Mouse (Mus musculus) forebrain, embryonic 14.5 days (tissue): ENCODE measurements around the gene Krtap4-1. TPM values are rescaled to one million over a fixed set of nuclear protein-coding genes. Genes with fewer than 3 reads are reported as not detected.
"Not testable (repeated sequence)": the region's sequence is repeated elsewhere in the genome, so short reads cannot be mapped to it uniquely, and the experiment has no call there.

ENCODE experiments used
- ATAC-seq: fragments of 200-750 bp; cut with Nextera tagmentation; 2 replicates; pipeline ENCODE4 v1.8.0; 2017; ENCODE audit warnings: mild to moderate bottlenecking, moderate library complexity
- DNase-seq: peaks from one replicate; pipeline ENCODE4 v3.0.0-alpha.2; 2015; ENCODE audit warnings: low spot score
- H3K27ac ChIP-seq: fragments of 300-500 bp; sonication (generic); 2 replicates; pipeline ENCODE4 v1.5.1; 2014; ENCODE audit warnings: low read depth, mild to moderate bottlenecking, control low read depth, low read length, moderate library complexity
- H3K27me3 ChIP-seq: fragments of 300-500 bp; sonication (generic); replicated peaks from 2 replicates; pipeline ENCODE4 v1.6.1; 2014; ENCODE audit warnings: low read length, control low read depth, mixed read lengths; ENCODE audit not compliant: control insufficient read depth, insufficient read depth
- H3K36me3 ChIP-seq: fragments of 300-500 bp; sonication (generic); 2 replicates; pipeline ENCODE4 v1.6.1; 2014; ENCODE audit warnings: low read length, control low read depth; ENCODE audit not compliant: control insufficient read depth, insufficient read depth
- H3K4me1 ChIP-seq: fragments of 300-500 bp; sonication (generic); 2 replicates; pipeline ENCODE4 v1.6.1; 2014; ENCODE audit warnings: antibody characterized with exemption, low read length, control low read depth; ENCODE audit not compliant: control insufficient read depth, insufficient read depth
- H3K4me2 ChIP-seq: fragments of 300-500 bp; sonication (generic); 2 replicates; pipeline ENCODE4 v1.6.1; 2014; ENCODE audit warnings: mild to moderate bottlenecking, control low read depth, low read length
- H3K4me3 ChIP-seq: fragments of 300-500 bp; sonication (generic); 2 replicates; pipeline ENCODE4 v1.5.1; 2014; ENCODE audit warnings: low read depth, low read length, control low read depth
- H3K9ac ChIP-seq: fragments of 300-500 bp; sonication (generic); 2 replicates; pipeline ENCODE4 v1.6.1; 2014; ENCODE audit warnings: mild to moderate bottlenecking, low read length, control low read depth, moderate library complexity
- H3K9me3 ChIP-seq: fragments of 300-500 bp; sonication (generic); replicated peaks from 2 replicates; pipeline ENCODE4 v1.6.1; 2016; ENCODE audit warnings: low read length, control low read depth, mixed read lengths; ENCODE audit not compliant: control insufficient read depth
- WGBS: fragments of 180-500 bp; shearing (Covaris S2); extraction: QIAGEN DNeasy Blood & Tissue Kit; methylation state at CpG from one replicate; pipeline ENCODE4 v1.1.7; 2014; 5-methylcytosine and 5-hydroxymethylcytosine counted together
- polyA plus RNA-seq: library from polyadenylated mRNA; unstranded; fragments of >200 nt; fragmentation: Nextera tagmentation; extraction: Ambion mirVana; gene quantifications from 2 replicates; pipeline ENCODE4 v1.2.1, GENCODE M21; 2014

The Krtap4-1 gene
- not detected in 2 replicates for polyA plus RNA-seq

GRCm38 (mm10) chr11:99628138-99628537 lies at the start of gene Krtap4-1:
TSS of gene Krtap4-1 (minus strand) at chr11:99628238.
- ATAC-seq (no peak), DNase-seq (no peak)
- Histone ChIP-seq H3K36me3 (no peaks in the 10 kb centered on the region), H3K9me3 (no peaks in the 10 kb centered on the region), H3K4me3 (no peak within 1 kb of the TSS), H3K4me1 (no peaks in the 10 kb centered on the region), H3K27ac (no peak within 1 kb of the TSS), H3K9ac (no peak within 1 kb of the TSS), H3K27me3 (no peaks in the 10 kb centered on the region), H3K4me2 (no peak within 1 kb of the TSS)
- WGBS = 73% methylated on average over 4 of the region's 4 CpGs

DNA sequence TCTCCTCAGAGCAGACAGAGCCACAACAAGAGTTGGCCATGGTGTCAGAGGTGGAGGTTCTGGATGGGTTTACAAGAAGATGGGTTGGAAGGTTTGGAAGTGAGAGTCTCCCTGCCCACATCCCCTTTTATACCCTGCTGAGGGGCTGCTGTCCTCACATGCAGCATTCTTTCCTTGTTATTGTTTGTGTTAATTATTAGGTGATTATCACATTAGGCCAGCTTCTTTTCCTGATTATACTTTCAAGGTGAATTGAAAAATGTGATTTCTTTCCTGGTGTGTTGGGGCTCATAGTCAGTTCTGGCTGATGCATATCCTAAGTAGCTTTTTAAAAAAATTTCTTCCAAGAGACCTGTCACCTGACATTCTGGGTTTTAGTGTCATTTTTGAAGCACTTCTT lies 37.8 kb upstream of the Krtap4-1 start, which contains the start of gene Krtap4-6:
Gene Krtap4-6, minus strand, starts transcription at position 101 of the 400 bp plus-strand sequence.
- Histone ChIP-seq H3K36me3 (no peaks in the 10 kb centered on the region), H3K9ac (no peak within 1 kb of the TSS), H3K4me1 (no peaks in the 10 kb centered on the region), H3K9me3 (no peaks in the 10 kb centered on the region), H3K27me3 (no peaks in the 10 kb centered on the region), H3K27ac (no peak within 1 kb of the TSS), H3K4me2 (no peak within 1 kb of the TSS), H3K4me3 (no peak within 1 kb of the TSS)
- DNase-seq = no peak
- ATAC-seq = no peak

- DNase-seq (no peak), ATAC-seq (no peak)
- Histone ChIP-seq H3K4me2 (no peak overlapping the region), H3K4me3 (no peak overlapping the region), H3K4me1 (no peaks in the 10 kb centered on the region), H3K9me3 (no peaks in the 10 kb centered on the region), H3K27me3 (no peaks in the 10 kb centered on the region), H3K36me3 (no peaks in the 10 kb centered on the region), H3K27ac (no peak overlapping the region), H3K9ac (no peak overlapping the region)
- 88% methylated on average over 10 of the region's 10 CpGs for WGBS
Measured at GRCm38 (mm10) chr11:99662802-99663201, 34.8 kb upstream of the Krtap4-1 start.

- no peaks in the 10 kb centered on the region for H3K27me3 ChIP-seq
- H3K9me3 ChIP-seq = no peaks in the 10 kb centered on the region
- H3K4me1 ChIP-seq = no peaks in the 10 kb centered on the region
- no peak overlapping the region for H3K4me3 ChIP-seq
- H3K36me3 ChIP-seq = no peaks in the 10 kb centered on the region
- DNase-seq (no peak), ATAC-seq (no peak)
- no peak overlapping the region for H3K9ac ChIP-seq
- H3K27ac ChIP-seq = no peak overlapping the region
- H3K4me2 ChIP-seq = no peak overlapping the region
- 88% methylated on average over 4 of the region's 4 CpGs for WGBS
Measured at GRCm38 (mm10) chr11:99659256-99659655, 31.2 kb upstream of the Krtap4-1 start.

DNA sequence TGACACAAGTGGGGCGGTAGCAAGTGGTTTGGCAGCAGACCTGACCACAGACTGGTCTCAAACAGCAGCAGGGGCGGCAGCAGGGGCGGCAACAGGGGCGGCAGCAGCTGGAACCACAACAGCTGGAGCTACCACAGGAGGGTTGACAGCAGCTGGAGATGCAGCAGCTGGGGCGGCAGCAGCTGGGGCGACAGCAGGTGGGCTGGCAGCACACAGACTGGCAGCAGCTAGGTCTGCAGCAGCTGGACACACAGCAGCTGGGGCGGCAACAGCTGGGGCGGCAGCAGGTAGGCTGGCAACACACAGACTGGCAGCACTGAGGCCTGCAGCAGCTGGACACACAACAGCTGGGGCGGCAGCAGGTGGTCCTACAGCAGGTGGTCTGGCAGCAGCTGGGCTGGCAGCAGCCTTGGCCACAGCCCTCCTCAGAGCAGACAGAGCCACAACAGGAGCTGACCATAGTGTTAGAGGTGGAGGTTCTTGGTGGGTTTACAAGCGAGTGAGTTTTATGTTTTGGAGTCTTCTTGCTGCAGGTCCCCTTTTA lies 30.5 kb upstream of the Krtap4-1 start, which contains the start of gene Gm11563:
Gene Gm11563, minus strand, starts transcription at position 494 of the 544 bp plus-strand sequence.
- H3K4me2 ChIP-seq, H3K4me1 ChIP-seq, H3K4me3 ChIP-seq, ATAC-seq, DNase-seq, H3K9ac ChIP-seq, H3K9me3 ChIP-seq, H3K36me3 ChIP-seq, H3K27me3 ChIP-seq, H3K27ac ChIP-seq: not testable (repeated sequence)
- 56% methylated on average over 10 of the region's 10 CpGs for WGBS

DNA sequence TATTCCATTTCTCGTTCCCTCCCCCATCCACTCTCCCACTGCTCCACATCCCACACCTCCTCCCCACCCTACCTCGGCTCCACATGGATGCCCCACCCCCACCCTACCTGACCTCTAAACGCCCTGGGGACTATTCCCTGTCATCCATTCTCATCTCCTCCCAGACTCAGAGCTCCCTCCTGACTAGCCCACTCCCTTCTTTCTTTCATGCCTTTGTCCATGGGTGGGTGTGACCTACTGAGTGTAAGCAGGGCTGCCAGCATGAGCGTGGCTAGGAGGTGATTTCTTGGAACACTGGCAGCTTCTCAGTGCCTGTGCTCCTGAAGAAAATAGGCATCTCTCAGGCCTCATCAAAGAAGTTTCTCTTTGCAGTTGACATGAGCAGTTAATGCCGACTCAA lies 29.0 kb upstream of the Krtap4-1 start:
- Histone ChIP-seq H3K9me3 (no peaks in the 10 kb centered on the region), H3K4me1 (no peaks in the 10 kb centered on the region), H3K36me3 (no peaks in the 10 kb centered on the region), H3K27me3 (no peaks in the 10 kb centered on the region), H3K4me2 (no peak overlapping the region), H3K9ac (no peak overlapping the region), H3K27ac (no peak overlapping the region), H3K4me3 (no peak overlapping the region)
- DNase-seq (no peak), ATAC-seq (no peak)
- WGBS = 43% methylated on average over 5 of the region's 5 CpGs

DNA sequence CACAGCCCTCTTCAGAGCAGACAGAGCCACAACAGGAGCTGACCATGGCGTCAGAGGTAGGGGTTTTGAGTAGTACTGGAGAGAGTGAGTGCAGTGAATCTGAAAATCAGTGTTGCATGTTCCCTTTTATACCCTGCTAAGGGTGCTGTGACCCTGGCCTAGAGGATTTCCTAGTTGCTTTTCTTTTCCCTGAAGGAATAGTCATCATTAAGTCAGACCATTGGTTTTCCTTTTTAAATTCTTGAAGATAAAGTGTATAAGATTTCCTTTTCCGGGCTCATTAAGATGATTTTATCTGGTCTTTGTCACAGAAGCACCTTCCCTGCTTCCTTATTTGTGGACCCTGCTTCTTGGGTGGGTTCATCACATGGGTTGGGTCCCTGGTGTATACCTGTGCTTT lies 22.1 kb upstream of the Krtap4-1 start, which contains the start of gene Gm11555:
Gene Gm11555, minus strand, starts transcription at position 101 of the 400 bp plus-strand sequence.
- no peak for ATAC-seq
- no peak within 1 kb of the TSS for H3K4me2 ChIP-seq
- H3K9me3 ChIP-seq = no peaks in the 10 kb centered on the region
- H3K36me3 ChIP-seq = no peaks in the 10 kb centered on the region
- no peak within 1 kb of the TSS for H3K27ac ChIP-seq
- 72% methylated on average over 2 of the region's 2 CpGs for WGBS
- H3K4me1 ChIP-seq = no peaks in the 10 kb centered on the region
- no peak within 1 kb of the TSS for H3K9ac ChIP-seq
- H3K27me3 ChIP-seq = no peaks in the 10 kb centered on the region
- H3K4me3 ChIP-seq = no peak within 1 kb of the TSS
- DNase-seq = no peak

DNA sequence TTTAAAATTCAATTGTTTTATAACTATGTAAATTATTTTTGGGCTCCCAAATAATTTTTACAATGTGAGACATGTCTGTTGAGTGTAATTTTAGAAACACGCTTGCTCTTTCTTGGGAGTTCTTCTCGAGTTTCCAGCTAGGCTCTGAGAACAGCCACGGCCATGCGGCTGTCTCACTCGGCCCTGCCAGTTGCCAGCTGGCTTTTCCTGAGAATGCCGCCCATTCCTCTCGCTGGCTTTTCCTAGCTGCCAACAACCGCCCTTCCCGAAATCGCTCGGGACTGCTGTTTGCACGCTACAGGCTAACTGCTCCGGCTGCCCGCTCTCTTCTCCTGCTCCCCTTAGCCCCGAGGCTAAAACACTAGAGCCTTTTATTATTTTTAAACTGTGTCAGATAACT lies 18.4 kb upstream of the Krtap4-1 start:
- Histone ChIP-seq H3K4me1 (no peaks in the 10 kb centered on the region), H3K27me3 (no peaks in the 10 kb centered on the region), H3K4me2 (no peak overlapping the region), H3K27ac (no peak overlapping the region), H3K36me3 (no peaks in the 10 kb centered on the region), H3K9me3 (no peaks in the 10 kb centered on the region), H3K4me3 (no peak overlapping the region), H3K9ac (no peak overlapping the region)
- DNase-seq (no peak), ATAC-seq (no peak)
- 91% methylated on average over 15 of the region's 15 CpGs for WGBS

GRCm38 (mm10) chr11:99644351-99644750 lies 16.3 kb upstream of the Krtap4-1 start:
- H3K27me3 ChIP-seq = no peaks in the 10 kb centered on the region
- H3K27ac ChIP-seq = no peak overlapping the region
- no peaks in the 10 kb centered on the region for H3K36me3 ChIP-seq
- no peaks in the 10 kb centered on the region for H3K9me3 ChIP-seq
- WGBS = 69% methylated on average over 3 of the region's 3 CpGs
- ATAC-seq (no peak), DNase-seq (peak; percentile 58)
- no peaks in the 10 kb centered on the region for H3K4me1 ChIP-seq
- no peak overlapping the region for H3K4me2 ChIP-seq
- H3K4me3 ChIP-seq = no peak overlapping the region
- no peak overlapping the region for H3K9ac ChIP-seq
